Mouse (Mus musculus): Measurements from ENCODE around the gene Olfr266. TPM values are rescaled to one million over a fixed set of nuclear protein-coding genes. Genes with fewer than 3 reads are reported as not detected.

Gene Olfr266
- 0.05 TPM in 1 of 2 replicates, not detected in the other for polyA plus RNA-seq (2012; rRNA removed)

DNA sequence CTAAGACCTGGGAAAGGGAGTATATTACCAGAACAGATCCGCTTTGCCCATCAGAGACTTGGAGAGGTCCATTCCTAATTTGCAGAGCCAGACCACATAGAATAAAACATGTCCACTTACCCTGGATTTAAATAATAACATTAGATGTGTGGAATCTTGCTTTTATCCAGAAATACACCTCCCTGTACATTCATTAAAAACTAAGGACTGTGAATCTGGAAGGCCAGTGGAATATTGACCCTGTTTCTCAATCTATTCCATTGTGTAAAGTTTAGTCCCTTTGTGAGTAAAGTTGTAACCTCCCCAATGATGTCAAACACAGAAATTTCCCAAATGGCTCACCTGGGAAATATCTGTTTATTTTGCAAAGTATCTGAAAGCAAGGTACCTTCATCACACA, at the start of gene Olfr266:
Olfr266 (minus strand) TSS at position 101 of the 400 bp plus-strand sequence.
- no peak for DNase-seq (ENCODE audit: low read depth)

DNA sequence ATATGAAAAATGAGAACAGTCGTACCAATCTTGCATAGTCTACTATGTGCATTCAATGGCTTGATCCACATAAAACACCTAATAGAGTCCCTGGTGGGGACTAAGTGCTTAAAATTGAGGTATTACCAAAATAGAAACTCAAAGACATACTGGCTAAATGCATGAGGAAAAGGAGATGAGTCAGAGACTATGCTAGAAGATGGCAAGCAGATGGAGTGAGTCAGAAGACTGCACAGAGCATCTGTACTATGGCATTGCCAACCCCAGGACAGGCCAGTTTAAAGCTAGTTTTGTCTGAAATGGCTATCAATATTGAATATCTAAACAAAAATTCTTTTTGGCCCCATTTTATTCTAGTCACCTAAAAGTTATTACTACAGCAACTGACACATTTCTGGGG, 49.5 kb upstream of the Olfr266 start:
- TF ChIP-seq POLR2A (IDR thresholded peaks at IDR 0.05; ENCODE audit: borderline replicate concordance, extremely low read depth, insufficient read depth, insufficient read length, poor library complexity, severe bottlenecking): no peak
- no peak for DNase-seq (ENCODE audit: low read depth)

More for the DNA sequence above, at the start of gene Olfr266:
- TF ChIP-seq POLR2A (IDR thresholded peaks at IDR 0.05; ENCODE audit: borderline replicate concordance, extremely low read depth, insufficient read depth, insufficient read length, poor library complexity, severe bottlenecking): no peak
- TF ChIP-seq CTCF (IDR thresholded peaks at IDR 0.05; ENCODE audit: borderline replicate concordance, extremely low read depth, insufficient read depth, insufficient read length): no peak

DNA sequence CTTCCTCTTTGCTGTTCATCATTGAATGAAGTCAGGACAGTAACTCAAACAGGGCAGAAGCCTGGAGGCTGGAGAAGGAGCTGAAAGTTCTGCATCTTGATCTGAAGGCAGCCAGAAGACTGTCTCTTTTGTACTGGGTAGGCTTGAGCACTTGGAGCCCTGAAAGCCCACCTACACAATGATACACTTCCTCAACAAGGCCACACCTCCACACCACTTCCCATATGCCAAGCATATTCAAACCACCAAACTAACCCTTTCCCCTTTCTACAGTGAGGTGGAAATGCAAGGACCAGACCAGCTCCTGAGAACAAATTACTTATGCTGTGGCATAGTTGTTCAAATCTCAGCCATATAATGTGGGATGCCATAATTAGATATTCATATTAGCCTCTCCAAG, 46.8 kb upstream of the Olfr266 start:
- DNase-seq (ENCODE audit: low read depth): no peak
- TF ChIP-seq POLR2A (IDR thresholded peaks at IDR 0.05; ENCODE audit: borderline replicate concordance, extremely low read depth, insufficient read depth, insufficient read length, poor library complexity, severe bottlenecking): no peak
- TF ChIP-seq CTCF (IDR thresholded peaks at IDR 0.05; ENCODE audit: borderline replicate concordance, extremely low read depth, insufficient read depth, insufficient read length): no peak

DNA sequence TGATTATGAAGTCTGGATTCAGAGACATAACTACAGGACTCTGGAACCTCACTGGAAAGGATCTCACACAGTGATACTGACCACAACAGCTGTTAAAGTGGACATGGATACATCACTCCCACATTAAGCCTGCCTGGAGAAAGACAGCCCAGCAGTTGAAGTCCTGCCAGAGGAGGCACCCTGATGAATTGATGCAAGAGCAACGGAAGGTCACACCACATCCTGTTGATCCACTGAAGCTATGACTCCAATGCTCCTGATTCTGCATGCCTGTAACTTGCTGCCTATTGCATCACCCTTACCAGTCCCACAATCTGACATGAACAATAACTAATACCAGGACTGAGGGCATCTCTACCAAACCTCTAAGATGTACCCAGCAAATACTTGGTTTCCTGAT, 6.0 kb upstream of the Olfr266 start:
- TF ChIP-seq POLR2A (IDR thresholded peaks at IDR 0.05; ENCODE audit: borderline replicate concordance, extremely low read depth, insufficient read depth, insufficient read length, poor library complexity, severe bottlenecking) (no peak), CTCF (IDR thresholded peaks at IDR 0.05; ENCODE audit: borderline replicate concordance, extremely low read depth, insufficient read depth, insufficient read length) (no peak)
- no peak for DNase-seq (ENCODE audit: low read depth)

DNA sequence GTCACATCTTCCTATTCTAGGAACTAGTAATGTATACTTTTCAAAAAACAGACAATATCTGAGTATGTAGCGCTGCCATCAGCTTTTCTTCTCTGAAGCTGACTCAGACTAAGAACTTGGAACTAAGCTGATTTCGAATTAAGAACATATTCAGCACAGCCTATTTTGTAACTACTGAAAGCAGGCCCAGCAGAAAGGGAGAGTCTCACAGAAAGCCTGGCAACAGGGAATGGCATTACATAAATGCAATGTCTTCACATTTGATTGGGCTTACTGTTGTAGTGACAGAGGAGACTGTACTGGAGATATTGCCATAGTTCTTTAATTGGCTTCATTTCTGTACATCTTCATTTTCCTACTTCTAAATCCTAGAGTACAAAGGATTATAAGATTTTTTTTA, 8.4 kb downstream of the Olfr266 start:
- DNase-seq (ENCODE audit: low read depth): no peak

DNA sequence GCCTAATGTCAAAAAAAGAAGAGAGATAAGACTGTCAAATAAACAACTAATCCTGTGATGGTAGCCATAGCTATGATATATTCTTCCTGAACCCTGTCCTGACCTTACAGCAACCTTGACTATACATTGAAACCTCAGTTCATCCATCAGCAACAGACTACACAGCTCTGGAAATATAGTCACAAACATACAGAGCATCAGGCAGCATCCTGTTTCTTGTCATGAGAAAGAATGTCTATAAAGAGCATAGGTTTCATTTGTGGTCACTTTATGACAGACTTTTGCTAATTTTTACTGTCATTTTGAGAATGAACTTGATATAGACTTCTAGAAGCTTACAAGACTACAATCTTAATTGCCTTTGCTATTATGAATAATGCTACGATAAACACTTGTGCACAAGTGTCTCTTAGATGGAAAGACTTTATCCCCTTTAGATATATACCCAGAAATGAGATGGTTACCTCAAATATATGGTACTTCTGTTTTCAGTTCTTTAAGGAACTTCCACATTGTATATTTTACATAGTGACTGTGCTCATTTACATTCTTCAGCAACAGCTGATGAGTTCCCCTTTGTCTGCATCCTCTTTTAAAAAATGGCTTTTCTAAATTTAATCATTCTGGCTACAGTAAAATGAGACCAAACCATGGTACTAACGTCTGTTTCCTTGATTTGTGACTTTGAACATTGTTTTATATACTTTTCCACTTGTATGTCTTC, 17.0 kb downstream of the Olfr266 start:
- DNase-seq (ENCODE audit: low read depth): no peak

More for the DNA sequence above, 8.4 kb downstream of the Olfr266 start:
- no peak for TF ChIP-seq CTCF (IDR thresholded peaks at IDR 0.05; ENCODE audit: borderline replicate concordance, extremely low read depth, insufficient read depth, insufficient read length)
- no peak for TF ChIP-seq POLR2A (IDR thresholded peaks at IDR 0.05; ENCODE audit: borderline replicate concordance, extremely low read depth, insufficient read depth, insufficient read length, poor library complexity, severe bottlenecking)

DNA sequence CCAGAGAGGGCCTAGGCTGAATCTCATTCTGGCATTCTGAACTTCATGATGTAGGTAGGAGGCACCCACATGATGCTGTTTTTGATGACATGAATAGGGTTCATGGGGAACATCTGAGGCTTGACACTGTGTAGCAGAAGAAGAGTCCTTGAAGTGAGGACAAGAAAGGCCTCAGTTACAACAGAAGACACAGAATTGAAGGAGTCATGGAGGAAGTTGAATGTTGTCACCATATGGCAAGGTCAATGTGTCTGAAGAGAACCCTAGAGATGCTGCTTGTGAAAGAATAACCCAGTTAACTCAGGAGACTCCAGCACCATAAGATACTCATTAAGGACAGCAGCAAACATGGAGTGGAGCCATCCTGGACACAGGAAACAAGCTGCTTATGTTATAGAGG, 28.0 kb downstream of the Olfr266 start:
- TF ChIP-seq CTCF (IDR thresholded peaks at IDR 0.05; ENCODE audit: borderline replicate concordance, extremely low read depth, insufficient read depth, insufficient read length): no peak

More for the DNA sequence above, 17.0 kb downstream of the Olfr266 start:
- TF ChIP-seq CTCF (IDR thresholded peaks at IDR 0.05; ENCODE audit: borderline replicate concordance, extremely low read depth, insufficient read depth, insufficient read length): no peak
- TF ChIP-seq POLR2A (IDR thresholded peaks at IDR 0.05; ENCODE audit: borderline replicate concordance, extremely low read depth, insufficient read depth, insufficient read length, poor library complexity, severe bottlenecking): no peak

DNA sequence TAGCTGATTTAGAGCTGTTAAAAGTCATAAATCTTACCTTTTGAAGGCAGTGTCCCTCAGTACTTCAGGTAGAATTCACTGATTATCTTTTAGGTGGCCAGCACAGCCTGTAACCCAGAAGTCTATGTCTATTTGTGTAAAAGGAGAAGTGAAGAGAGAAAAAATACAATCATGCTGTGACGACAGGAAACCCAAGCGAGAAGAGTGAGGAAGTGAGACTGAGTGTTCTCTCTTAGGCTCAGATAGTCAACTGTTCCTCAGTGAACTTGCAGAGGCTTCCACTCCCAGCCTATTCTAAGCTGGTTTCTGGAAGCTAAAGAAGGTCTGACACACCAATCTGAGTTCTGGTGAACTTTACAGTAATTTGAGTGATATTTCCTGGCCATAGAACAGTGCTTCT, 36.2 kb downstream of the Olfr266 start, which contains the start of gene Cd53:
Cd53 (minus strand) TSS at position 220 of the 400 bp plus-strand sequence.
- DNase-seq (ENCODE audit: low read depth): no peak
- TF ChIP-seq POLR2A (IDR thresholded peaks at IDR 0.05; ENCODE audit: borderline replicate concordance, extremely low read depth, insufficient read depth, insufficient read length, poor library complexity, severe bottlenecking): no peak
- TF ChIP-seq CTCF (IDR thresholded peaks at IDR 0.05; ENCODE audit: borderline replicate concordance, extremely low read depth, insufficient read depth, insufficient read length): no peak

More for the DNA sequence above, 28.0 kb downstream of the Olfr266 start:
- DNase-seq (ENCODE audit: low read depth): no peak

DNA sequence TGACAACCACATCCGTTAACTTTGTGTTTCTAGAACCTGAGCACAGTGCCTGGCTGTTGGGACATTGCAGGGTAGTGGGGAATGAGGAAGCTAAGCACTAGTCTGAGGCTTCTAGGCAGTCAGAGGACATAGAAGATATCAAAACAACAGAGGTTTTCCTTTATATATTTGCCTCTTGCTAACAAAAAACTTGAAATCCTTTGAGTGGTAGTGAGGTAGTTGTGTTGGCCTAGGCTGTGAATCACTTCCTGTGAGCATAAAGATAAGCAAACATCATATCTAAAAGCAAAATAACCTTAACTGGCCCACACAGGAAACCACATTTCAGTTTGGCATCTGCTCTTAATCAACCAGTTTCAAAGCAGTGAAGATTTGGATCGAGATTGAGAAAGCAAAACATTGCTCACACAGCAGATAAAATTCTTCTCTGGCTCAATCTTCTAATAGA, 37.6 kb downstream of the Olfr266 start:
- no peak for DNase-seq (ENCODE audit: low read depth)
- TF ChIP-seq POLR2A (IDR thresholded peaks at IDR 0.05; ENCODE audit: borderline replicate concordance, extremely low read depth, insufficient read depth, insufficient read length, poor library complexity, severe bottlenecking): no peak
- TF ChIP-seq CTCF (IDR thresholded peaks at IDR 0.05; ENCODE audit: borderline replicate concordance, extremely low read depth, insufficient read depth, insufficient read length): no peak

DNA sequence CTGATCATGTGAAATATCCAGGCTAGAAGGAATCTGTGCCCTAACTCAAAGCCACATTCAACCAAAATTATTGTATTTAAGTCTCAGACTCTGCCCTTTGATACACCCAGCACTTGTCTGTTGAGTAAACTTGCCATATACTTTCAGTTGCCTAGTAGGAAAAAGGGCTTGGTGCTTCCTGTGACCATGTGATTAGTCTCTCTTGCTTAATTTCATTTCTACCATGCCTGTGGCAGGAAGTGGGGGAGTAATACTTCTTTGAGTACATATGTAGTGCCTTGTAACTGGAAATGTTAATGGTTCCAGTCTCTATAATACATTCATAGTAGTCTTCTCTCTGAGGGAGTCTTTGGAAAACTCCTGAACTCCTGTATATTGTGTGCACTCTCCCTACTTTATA, 38.1 kb downstream of the Olfr266 start:
- TF ChIP-seq CTCF (IDR thresholded peaks at IDR 0.05; ENCODE audit: borderline replicate concordance, extremely low read depth, insufficient read depth, insufficient read length) (no peak), POLR2A (IDR thresholded peaks at IDR 0.05; ENCODE audit: borderline replicate concordance, extremely low read depth, insufficient read depth, insufficient read length, poor library complexity, severe bottlenecking) (no peak)
- no peak for DNase-seq (ENCODE audit: low read depth)

DNA sequence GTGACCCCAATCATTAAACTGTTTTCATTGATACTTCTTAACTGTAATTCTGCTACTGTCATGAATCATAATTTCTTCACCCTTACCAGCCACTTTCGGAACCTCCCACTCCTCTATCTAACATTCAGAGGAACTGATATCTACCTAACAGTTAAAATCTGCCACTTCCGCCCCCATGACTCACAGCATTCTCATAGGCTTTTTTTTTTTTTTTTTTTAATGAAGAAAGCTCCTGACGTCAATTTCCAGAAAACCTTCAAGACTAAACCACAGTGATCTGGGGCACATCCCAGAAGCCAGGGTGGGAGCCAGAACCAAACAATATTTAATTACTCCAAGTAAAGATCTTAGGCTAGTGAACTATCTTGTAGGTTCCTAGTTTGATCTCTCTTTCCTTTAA, 41.0 kb downstream of the Olfr266 start:
- DNase-seq (ENCODE audit: low read depth): no peak
- no peak for TF ChIP-seq POLR2A (IDR thresholded peaks at IDR 0.05; ENCODE audit: borderline replicate concordance, extremely low read depth, insufficient read depth, insufficient read length, poor library complexity, severe bottlenecking)
- no peak for TF ChIP-seq CTCF (IDR thresholded peaks at IDR 0.05; ENCODE audit: borderline replicate concordance, extremely low read depth, insufficient read depth, insufficient read length)

DNA sequence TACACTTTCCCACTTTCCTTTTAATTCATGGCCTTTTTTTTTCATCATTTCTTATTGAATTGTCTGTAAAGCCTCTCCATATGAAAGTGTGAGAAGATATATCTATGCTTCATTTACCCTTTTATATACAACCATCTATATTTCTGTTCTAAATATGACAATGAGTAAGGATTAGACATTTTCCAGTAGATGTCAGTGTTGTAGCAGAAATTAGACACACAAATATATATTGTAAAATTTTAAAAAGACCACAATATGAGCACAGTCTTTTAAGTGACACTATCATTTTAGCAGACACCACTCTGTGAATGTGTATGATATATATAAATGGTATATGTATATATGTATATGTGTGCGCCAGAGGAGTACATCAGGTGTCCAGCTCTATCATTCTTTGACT, 54.3 kb downstream of the Olfr266 start:
- DNase-seq (ENCODE audit: low read depth): no peak
- TF ChIP-seq POLR2A (IDR thresholded peaks at IDR 0.05; ENCODE audit: borderline replicate concordance, extremely low read depth, insufficient read depth, insufficient read length, poor library complexity, severe bottlenecking): no peak
- TF ChIP-seq CTCF (IDR thresholded peaks at IDR 0.05; ENCODE audit: borderline replicate concordance, extremely low read depth, insufficient read depth, insufficient read length): no peak

Other genes with a start within 250 kb of the Olfr266 start
- gene Lrif1, start 141.3 kb downstream of the Olfr266 start, polyA plus RNA-seq (2012; rRNA removed): 14.3 and 15.5 TPM in 2 replicates
- 3.0 and 3.1 TPM in 2 replicates for gene Cd53, start 36.1 kb downstream of the Olfr266 start, polyA plus RNA-seq (2012; rRNA removed)
- 9.9 and 10.0 TPM in 2 replicates for gene Kcna3, start 209.9 kb upstream of the Olfr266 start, polyA plus RNA-seq (2012; rRNA removed)